Mouse (Mus musculus) intestine, embryonic 15.5 days (tissue): ENCODE data around the gene Cyp4f40. TPM values are rescaled to one million over a fixed set of nuclear protein-coding genes. Genes with fewer than 3 reads are reported as not detected.
"Not testable (repeated sequence)": the region's sequence is repeated elsewhere in the genome, so short reads cannot be mapped to it uniquely, and the experiment has no call there.

Experiments
- ATAC-seq: fragments of 200-750 bp; cut with Nextera tagmentation; 2 replicates; pipeline ENCODE4 v1.8.0; 2017; ENCODE audit warnings: moderate TSS enrichment, moderate library complexity
- H3K27ac ChIP-seq: fragments of 300-500 bp; sonication (generic); 2 replicates; pipeline ENCODE4 v1.5.1; 2015; ENCODE audit warnings: mild to moderate bottlenecking, inconsistent platforms
- H3K27me3 ChIP-seq: fragments of 300-500 bp; sonication (generic); replicated peaks from 2 replicates; pipeline ENCODE4 v1.6.1; 2015; ENCODE audit warnings: inconsistent platforms
- H3K36me3 ChIP-seq: fragments of 300-500 bp; sonication (generic); 2 replicates; pipeline ENCODE4 v1.6.1; 2015; ENCODE audit warnings: inconsistent platforms
- H3K4me1 ChIP-seq: fragments of 300-500 bp; sonication (generic); replicated peaks from 2 replicates; pipeline ENCODE4 v1.6.1; 2015; ENCODE audit warnings: inconsistent platforms
- H3K4me2 ChIP-seq: fragments of 300-500 bp; sonication (generic); replicated peaks from 2 replicates; pipeline ENCODE4 v1.6.1; 2015; ENCODE audit warnings: mild to moderate bottlenecking, inconsistent platforms
- H3K4me3 ChIP-seq: fragments of 300-500 bp; sonication (generic); replicated peaks from 2 replicates; pipeline ENCODE4 v1.5.1; 2015; ENCODE audit warnings: inconsistent platforms
- H3K9ac ChIP-seq: fragments of 300-500 bp; sonication (generic); 2 replicates; pipeline ENCODE4 v1.6.1; 2015; ENCODE audit warnings: inconsistent platforms
- H3K9me3 ChIP-seq: fragments of 300-500 bp; sonication (generic); 2 replicates; pipeline ENCODE4 v1.6.1; 2016; ENCODE audit warnings: inconsistent platforms
- WGBS: fragments of 180-500 bp; shearing (Covaris S2); methylation state at CpG from one replicate; pipeline ENCODE4 v1.1.7; 2015; 5-methylcytosine and 5-hydroxymethylcytosine counted together
- polyA plus RNA-seq: library from polyadenylated mRNA; unstranded; fragments of >200 nt; fragmentation: Nextera tagmentation; extraction: Ambion mirVana; gene quantifications from 2 replicates; pipeline ENCODE4 v1.2.1, GENCODE M21; 2015

The Cyp4f40 gene
- polyA plus RNA-seq, 1 experiment from 2014 or later: 13.4 TPM

GRCm38 (mm10) chr17:32653860-32654259 is 4.8 kb upstream of the Cyp4f40 start:
- no peaks in the 10 kb centered on the region for H3K36me3 ChIP-seq
- H3K27ac ChIP-seq: no peak overlapping the region
- no peaks in the 10 kb centered on the region for H3K9me3 ChIP-seq
- no peaks in the 10 kb centered on the region for H3K4me1 ChIP-seq
- peak; percentile 72 for ATAC-seq
- 76% methylated on average over 4 of the region's 4 CpGs for whole genome bisulfite sequencing
- H3K9ac ChIP-seq: no peak overlapping the region
- H3K4me3 ChIP-seq: no peak overlapping the region
- H3K4me2 ChIP-seq: no peak overlapping the region
- H3K27me3 ChIP-seq: no peaks in the 10 kb centered on the region

GRCm38 (mm10) chr17:32657041-32657440 is 1.7 kb upstream of the Cyp4f40 start:
- Histone ChIP-seq H3K27me3 (no peaks in the 10 kb centered on the region), H3K4me1 (no peaks in the 10 kb centered on the region), H3K9me3 (no peaks in the 10 kb centered on the region), H3K4me2 (no peak overlapping the region), H3K27ac (no peak overlapping the region), H3K9ac (no peak overlapping the region), H3K4me3 (no peak overlapping the region), H3K36me3 (no peaks in the 10 kb centered on the region)
- ATAC-seq: no peak
- 75% methylated on average over 3 of the region's 3 CpGs for WGBS

DNA sequence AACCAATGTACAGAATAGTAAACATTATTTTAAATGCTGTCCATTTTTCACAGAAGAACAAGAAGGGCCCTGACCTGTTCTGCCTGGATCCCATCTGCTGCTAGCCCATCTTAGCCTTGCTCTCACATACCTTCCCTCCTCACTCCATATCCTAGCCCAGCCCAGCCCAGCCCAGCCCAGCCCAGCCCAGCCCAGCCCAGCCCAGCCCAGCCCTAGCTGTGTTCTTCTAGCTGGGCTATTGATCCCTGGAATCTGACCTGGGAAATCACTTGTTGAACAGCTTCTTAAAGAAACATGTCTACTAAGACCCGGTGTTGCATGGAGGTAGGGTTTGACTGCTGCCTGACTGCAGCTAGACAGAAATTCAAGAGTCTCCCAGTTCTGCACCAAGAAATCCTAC is 454 bp upstream of the Cyp4f40 start:
- Histone ChIP-seq H3K4me2 (peak overlapping the region; percentile 32; the same call in 1 of the 2 replicates), H3K27ac (peak overlapping the region; percentile 84), H3K27me3 (no peaks in the 10 kb centered on the region), H3K9ac (no peak overlapping the region), H3K4me3 (no peak overlapping the region), H3K9me3 (no peaks in the 10 kb centered on the region), H3K4me1 (no peaks in the 10 kb centered on the region), H3K36me3 (no peaks in the 10 kb centered on the region)
- peak; percentile 91 for ATAC-seq
- WGBS: 52% methylated on average over 1 of the region's 1 CpGs

DNA sequence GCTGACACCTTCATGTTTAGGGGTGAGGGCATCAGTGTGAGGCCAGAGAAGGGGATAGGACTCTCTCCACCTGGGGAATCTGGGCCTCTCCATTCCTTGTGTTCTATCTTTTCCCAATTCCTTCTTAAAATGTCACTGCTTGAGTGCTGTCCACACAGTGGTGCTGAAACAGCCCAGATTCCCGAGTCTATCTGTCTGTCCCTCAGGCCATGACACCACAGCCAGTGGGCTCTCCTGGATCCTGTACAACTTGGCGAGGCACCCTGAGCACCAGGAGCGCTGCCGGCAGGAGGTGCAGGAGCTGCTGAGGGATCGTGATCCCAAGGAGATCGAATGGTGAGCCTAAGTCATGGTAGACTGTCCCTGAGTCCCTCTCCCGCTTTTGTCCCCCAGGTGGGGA is 15.3 kb downstream of the Cyp4f40 start:
- Histone ChIP-seq H3K4me3 (no peak overlapping the region), H3K27ac (no peak overlapping the region), H3K4me2 (no peak overlapping the region), H3K9ac (no peak overlapping the region), H3K9me3 (no peaks in the 10 kb centered on the region), H3K4me1 (no peaks in the 10 kb centered on the region), H3K36me3 (no peaks in the 10 kb centered on the region), H3K27me3 (no peaks in the 10 kb centered on the region)
- WGBS: 60% methylated on average over 7 of the region's 7 CpGs
- no peak for ATAC-seq

GRCm38 (mm10) chr17:32676040-32676635 is 17.4 kb downstream of the Cyp4f40 start:
- WGBS: 37% methylated on average over 21 of the region's 21 CpGs
- no peaks in the 10 kb centered on the region for H3K27me3 ChIP-seq
- no peaks in the 10 kb centered on the region for H3K9me3 ChIP-seq
- no peaks in the 10 kb centered on the region for H3K4me1 ChIP-seq
- no peak overlapping the region for H3K9ac ChIP-seq
- H3K36me3 ChIP-seq: no peaks in the 10 kb centered on the region
- H3K27ac ChIP-seq: no peak overlapping the region
- H3K4me3 ChIP-seq: no peak overlapping the region
- ATAC-seq: peak; percentile 80
- H3K4me2 ChIP-seq: peak overlapping the region; percentile 41

GRCm38 (mm10) chr17:32680404-32680803 is 21.7 kb downstream of the Cyp4f40 start:
- no peak overlapping the region for H3K27ac ChIP-seq
- H3K36me3 ChIP-seq: no peaks in the 10 kb centered on the region
- H3K27me3 ChIP-seq: no peaks in the 10 kb centered on the region
- no peak overlapping the region for H3K4me2 ChIP-seq
- H3K9ac ChIP-seq: no peak overlapping the region
- ATAC-seq: no peak
- no peaks in the 10 kb centered on the region for H3K9me3 ChIP-seq
- H3K4me3 ChIP-seq: no peak overlapping the region
- H3K4me1 ChIP-seq: no peaks in the 10 kb centered on the region
- WGBS: 18% methylated on average over 2 of the region's 2 CpGs

DNA sequence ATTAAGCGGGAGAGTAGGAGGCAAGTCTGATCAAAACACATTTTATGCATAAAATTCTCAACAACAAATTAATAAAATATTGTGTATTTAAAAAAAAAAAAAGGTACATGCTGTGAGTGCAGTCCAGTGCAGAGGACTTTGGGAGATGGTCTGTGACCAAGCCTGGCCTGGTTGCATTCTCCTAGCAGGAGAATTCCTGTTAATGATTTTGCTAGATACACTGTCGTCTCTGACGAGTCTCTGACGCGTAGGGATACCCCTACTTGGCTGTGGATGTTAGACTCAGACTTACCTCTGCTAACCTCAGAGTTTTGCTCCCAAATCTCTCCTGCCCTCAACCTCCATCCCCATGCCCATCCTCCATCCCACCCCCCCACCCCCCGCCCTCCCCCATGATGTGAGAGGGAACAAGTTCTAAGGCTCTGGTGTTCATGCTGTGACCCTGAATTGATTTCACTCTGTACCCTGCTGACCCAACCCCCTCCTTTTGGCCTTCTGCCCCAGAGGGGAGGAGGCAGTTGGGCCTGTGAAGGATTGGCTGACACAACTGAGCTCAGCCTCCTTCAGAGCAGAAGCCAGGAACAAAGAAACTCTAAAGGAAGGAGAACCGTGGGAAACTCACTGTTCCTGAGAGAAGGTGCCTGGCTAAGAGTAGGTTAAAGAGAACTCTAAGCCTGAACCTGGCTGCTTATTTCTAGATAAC is 26.5 kb downstream of the Cyp4f40 start, which contains the start of gene Cyp4f15:
Cyp4f15 (plus strand) TSS at position 580 of the 703 bp plus-strand sequence.
- H3K4me1 ChIP-seq: no peaks in the 10 kb centered on the region
- ATAC-seq: peak; percentile 53; the same call in 1 of the 2 replicates
- no peak within 1 kb of the TSS for H3K27ac ChIP-seq
- 29% methylated on average over 7 of the region's 7 CpGs for WGBS
- H3K27me3 ChIP-seq: no peaks in the 10 kb centered on the region
- no peak within 1 kb of the TSS for H3K4me3 ChIP-seq
- no peak within 1 kb of the TSS for H3K4me2 ChIP-seq
- H3K36me3 ChIP-seq: no peaks in the 10 kb centered on the region
- no peak within 1 kb of the TSS for H3K9ac ChIP-seq
- H3K9me3 ChIP-seq: no peaks in the 10 kb centered on the region

- Histone ChIP-seq H3K4me1 (no peaks in the 10 kb centered on the region), H3K27me3 (no peaks in the 10 kb centered on the region), H3K9ac (no peak overlapping the region), H3K4me2 (no peak overlapping the region), H3K9me3 (no peaks in the 10 kb centered on the region), H3K36me3 (no peaks in the 10 kb centered on the region), H3K4me3 (no peak overlapping the region), H3K27ac (no peak overlapping the region)
- 88% methylated on average over 5 of the region's 5 CpGs for WGBS
- ATAC-seq: no peak
Observed at GRCm38 (mm10) chr17:32686722-32687121, 28.0 kb downstream of the Cyp4f40 start.

- no peak overlapping the region for H3K9ac ChIP-seq
- no peak for ATAC-seq
- no peaks in the 10 kb centered on the region for H3K9me3 ChIP-seq
Observed at GRCm38 (mm10) chr17:32690959-32691358, 32.3 kb downstream of the Cyp4f40 start.

GRCm38 (mm10) chr17:32702826-32703225 is 44.1 kb downstream of the Cyp4f40 start:
- Histone ChIP-seq H3K4me1 (no peaks in the 10 kb centered on the region), H3K36me3 (no peaks in the 10 kb centered on the region), H3K27ac (no peak overlapping the region), H3K9ac (no peak overlapping the region), H3K27me3 (no peaks in the 10 kb centered on the region), H3K4me3 (no peak overlapping the region; the same call in 1 of the 2 replicates), H3K4me2 (peak overlapping the region; percentile 42), H3K9me3 (no peaks in the 10 kb centered on the region)
- peak; percentile 78 for ATAC-seq
- 41% methylated on average over 22 of the region's 22 CpGs for WGBS

More at GRCm38 (mm10) chr17:32690959-32691358, 32.3 kb downstream of the Cyp4f40 start:
- H3K27me3 ChIP-seq: no peaks in the 10 kb centered on the region
- no peaks in the 10 kb centered on the region for H3K36me3 ChIP-seq
- H3K27ac ChIP-seq: no peak overlapping the region
- H3K4me3 ChIP-seq: no peak overlapping the region
- no peaks in the 10 kb centered on the region for H3K4me1 ChIP-seq
- 77% methylated on average over 1 of the region's 1 CpGs for WGBS
- no peak overlapping the region for H3K4me2 ChIP-seq

DNA sequence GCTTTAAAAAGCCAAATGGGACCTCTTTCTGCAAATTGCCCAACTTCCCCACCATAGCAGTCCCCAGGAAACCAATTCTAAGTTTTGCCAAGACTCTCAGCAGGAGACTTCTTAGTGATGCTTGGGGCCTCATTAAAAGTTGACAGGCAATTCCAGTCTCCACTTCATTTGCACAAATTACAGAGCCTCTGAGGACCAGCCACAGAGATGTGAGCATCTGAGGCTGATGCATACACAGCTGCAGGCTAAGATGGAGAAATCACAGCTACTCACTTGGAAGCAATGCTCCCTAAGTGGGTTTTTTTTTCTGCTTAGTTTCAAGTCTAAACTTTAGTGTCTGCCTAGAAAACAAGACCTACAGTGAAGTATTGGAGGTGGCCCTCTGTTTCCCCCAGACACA is 51.8 kb downstream of the Cyp4f40 start:
- not testable (repeated sequence) for H3K27me3 ChIP-seq, ATAC-seq, H3K27ac ChIP-seq, H3K4me1 ChIP-seq, H3K36me3 ChIP-seq, H3K4me2 ChIP-seq, H3K4me3 ChIP-seq, H3K9me3 ChIP-seq, H3K9ac ChIP-seq

DNA sequence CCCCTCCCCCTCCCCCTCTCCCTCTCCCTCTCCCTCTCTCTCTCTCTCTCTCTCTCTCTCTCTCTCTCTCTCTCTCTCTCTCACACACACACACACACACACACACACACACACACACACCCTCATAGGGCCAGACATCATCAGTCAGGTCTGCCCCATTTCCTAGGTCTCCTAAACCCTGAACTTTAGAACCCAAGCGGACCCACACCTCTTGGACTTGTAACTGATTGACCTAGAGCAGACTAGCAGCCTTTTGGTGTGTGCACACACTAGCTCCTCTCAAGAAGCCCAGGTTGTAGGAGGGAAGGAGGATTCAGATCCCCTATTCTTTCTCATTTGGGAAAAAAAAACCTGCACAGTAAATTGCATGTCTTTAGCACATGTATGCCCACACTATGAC is 63.5 kb downstream of the Cyp4f40 start:
- not testable (repeated sequence) for H3K4me3 ChIP-seq, H3K4me1 ChIP-seq, H3K27ac ChIP-seq, ATAC-seq, H3K27me3 ChIP-seq, H3K4me2 ChIP-seq, H3K36me3 ChIP-seq, H3K9me3 ChIP-seq, H3K9ac ChIP-seq
- WGBS: 74% methylated on average over 1 of the region's 1 CpGs

DNA sequence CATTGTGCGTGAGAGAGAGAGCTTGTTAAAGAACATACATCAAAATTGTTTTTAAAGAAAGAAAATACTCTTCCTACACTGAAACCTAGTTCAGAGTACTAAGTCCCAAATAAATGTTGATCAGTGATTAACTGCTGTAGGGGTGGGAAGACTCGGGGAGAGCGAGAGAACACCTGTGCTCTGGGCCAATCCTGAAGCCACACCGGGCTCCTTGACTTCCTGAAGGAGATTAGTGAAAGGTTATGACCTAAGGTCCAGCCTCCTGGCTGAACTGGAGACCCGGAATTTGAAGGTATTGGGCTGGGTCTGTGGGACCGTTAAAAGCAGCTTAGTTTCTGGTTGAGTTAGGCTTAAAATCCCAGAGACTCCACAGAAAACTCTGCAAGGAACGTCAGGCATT is 64.1 kb downstream of the Cyp4f40 start:
- H3K4me3 ChIP-seq: no peak overlapping the region
- no peak overlapping the region for H3K27ac ChIP-seq
- no peak for ATAC-seq
- no peaks in the 10 kb centered on the region for H3K36me3 ChIP-seq
- 80% methylated on average over 7 of the region's 7 CpGs for WGBS
- H3K9me3 ChIP-seq: no peaks in the 10 kb centered on the region
- no peaks in the 10 kb centered on the region for H3K27me3 ChIP-seq
- H3K9ac ChIP-seq: no peak overlapping the region
- no peaks in the 10 kb centered on the region for H3K4me1 ChIP-seq
- H3K4me2 ChIP-seq: no peak overlapping the region
